Mouse (Mus musculus): ENCODE data around the gene Ank. TPM values are rescaled to one million over a fixed set of nuclear protein-coding genes. Genes with fewer than 3 reads are reported as not detected.

The Ank gene
- polyA plus RNA-seq, 1 experiment from 2014 or later: 5.9 TPM

DNA sequence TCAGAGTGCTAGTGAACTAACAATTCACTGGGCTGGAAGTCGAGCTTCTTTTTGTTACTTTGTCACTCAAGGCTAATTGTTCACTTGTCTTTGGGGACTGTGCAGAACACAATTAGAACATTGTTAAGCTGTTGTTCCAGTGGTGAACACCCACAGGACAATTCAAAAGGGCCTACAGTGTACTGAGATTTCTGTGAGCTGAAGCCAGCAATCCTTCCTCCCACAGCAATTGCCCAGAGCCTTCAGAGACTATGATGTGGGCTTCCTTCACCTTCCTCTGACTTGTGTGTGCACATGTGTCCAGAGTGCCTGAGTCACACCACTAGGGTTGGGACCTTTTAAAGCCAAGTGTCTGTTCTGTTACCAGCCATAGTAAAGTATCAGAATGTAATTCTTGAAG is 50.5 kb downstream of the Ank start:
- no peak for ATAC-seq
- H3K27me3 ChIP-seq (replicated peaks; ENCODE audit: control insufficient read depth, insufficient read depth, low read length): no peaks in the 10 kb centered on the region
- no peaks in the 10 kb centered on the region for H3K4me1 ChIP-seq (ENCODE audit: control insufficient read depth, insufficient read depth, low read length)
- H3K9me3 ChIP-seq (ENCODE audit: control insufficient read depth, low read length): no peaks in the 10 kb centered on the region
- H3K4me2 ChIP-seq (ENCODE audit: low read depth, low read length): no peak overlapping the region
- H3K4me3 ChIP-seq (ENCODE audit: low read length): no peak overlapping the region
- H3K9ac ChIP-seq (ENCODE audit: low read depth, low read length): no peak overlapping the region
- WGBS: 67% methylated on average over 1 of the region's 1 CpGs
- H3K27ac ChIP-seq (ENCODE audit: low read length): no peak overlapping the region
- no peaks in the 10 kb centered on the region for H3K36me3 ChIP-seq (ENCODE audit: control insufficient read depth, insufficient read depth, low read length)

DNA sequence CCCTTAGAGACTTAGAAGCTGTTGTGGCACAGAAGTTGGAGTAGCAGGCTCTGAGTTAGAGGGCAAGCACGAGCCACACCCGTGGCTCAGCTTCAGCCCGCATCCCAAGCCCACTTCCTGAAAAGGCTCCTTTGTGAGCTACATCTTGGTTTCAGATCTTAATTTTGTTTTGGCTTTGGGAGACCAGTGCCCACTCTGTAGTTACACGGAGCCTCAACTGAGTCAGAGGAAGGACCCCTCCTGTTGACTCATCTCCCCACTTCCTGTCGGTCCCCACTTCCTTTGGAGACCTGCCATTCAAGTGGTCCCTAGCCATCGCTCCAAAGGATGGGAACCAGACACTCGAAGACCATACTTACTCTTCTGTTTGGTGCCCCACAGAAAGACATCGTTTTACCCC is 51.5 kb downstream of the Ank start:
- Histone ChIP-seq H3K4me1 (ENCODE audit: control insufficient read depth, insufficient read depth, low read length) (no peaks in the 10 kb centered on the region), H3K36me3 (ENCODE audit: control insufficient read depth, insufficient read depth, low read length) (no peaks in the 10 kb centered on the region), H3K27ac (ENCODE audit: low read length) (no peak overlapping the region), H3K4me2 (ENCODE audit: low read depth, low read length) (no peak overlapping the region), H3K27me3 (replicated peaks; ENCODE audit: control insufficient read depth, insufficient read depth, low read length) (no peaks in the 10 kb centered on the region), H3K9ac (ENCODE audit: low read depth, low read length) (no peak overlapping the region), H3K9me3 (ENCODE audit: control insufficient read depth, low read length) (no peaks in the 10 kb centered on the region), H3K4me3 (ENCODE audit: low read length) (no peak overlapping the region)
- no peak for ATAC-seq
- WGBS: 79% methylated on average over 8 of the region's 8 CpGs

DNA sequence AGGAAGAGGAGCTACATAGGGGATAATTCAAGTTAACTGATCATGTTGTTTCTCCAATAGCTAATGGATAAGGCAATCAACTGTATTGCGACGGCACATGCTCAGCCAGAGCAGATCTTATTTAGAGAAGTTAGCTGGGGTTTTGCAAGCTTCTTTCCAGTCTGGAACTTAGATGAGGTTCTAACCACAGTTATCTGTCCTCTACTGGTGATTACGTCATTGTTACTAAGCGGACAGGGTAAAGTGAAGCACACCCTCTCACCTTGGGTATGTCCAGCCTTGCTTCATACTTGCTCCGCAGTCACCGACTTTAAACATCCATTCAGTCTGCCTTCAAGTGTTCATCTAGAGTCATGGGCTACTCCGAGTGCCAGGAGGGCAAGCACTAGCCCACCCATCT is 53.4 kb downstream of the Ank start:
- no peaks in the 10 kb centered on the region for H3K36me3 ChIP-seq (ENCODE audit: control insufficient read depth, insufficient read depth, low read length)
- no peak overlapping the region for H3K4me2 ChIP-seq (ENCODE audit: low read depth, low read length)
- H3K9me3 ChIP-seq (ENCODE audit: control insufficient read depth, low read length): no peaks in the 10 kb centered on the region
- 91% methylated on average over 7 of the region's 7 CpGs for WGBS
- ATAC-seq: no peak
- H3K27me3 ChIP-seq (replicated peaks; ENCODE audit: control insufficient read depth, insufficient read depth, low read length): no peaks in the 10 kb centered on the region
- H3K4me3 ChIP-seq (ENCODE audit: low read length): no peak overlapping the region
- no peak overlapping the region for H3K27ac ChIP-seq (ENCODE audit: low read length)
- 0 out of 2 replicates have a peak, but pooled peaks cover under 1% of the 10 kb centered on the region for H3K4me1 ChIP-seq (ENCODE audit: control insufficient read depth, insufficient read depth, low read length)
- H3K9ac ChIP-seq (ENCODE audit: low read depth, low read length): no peak overlapping the region

DNA sequence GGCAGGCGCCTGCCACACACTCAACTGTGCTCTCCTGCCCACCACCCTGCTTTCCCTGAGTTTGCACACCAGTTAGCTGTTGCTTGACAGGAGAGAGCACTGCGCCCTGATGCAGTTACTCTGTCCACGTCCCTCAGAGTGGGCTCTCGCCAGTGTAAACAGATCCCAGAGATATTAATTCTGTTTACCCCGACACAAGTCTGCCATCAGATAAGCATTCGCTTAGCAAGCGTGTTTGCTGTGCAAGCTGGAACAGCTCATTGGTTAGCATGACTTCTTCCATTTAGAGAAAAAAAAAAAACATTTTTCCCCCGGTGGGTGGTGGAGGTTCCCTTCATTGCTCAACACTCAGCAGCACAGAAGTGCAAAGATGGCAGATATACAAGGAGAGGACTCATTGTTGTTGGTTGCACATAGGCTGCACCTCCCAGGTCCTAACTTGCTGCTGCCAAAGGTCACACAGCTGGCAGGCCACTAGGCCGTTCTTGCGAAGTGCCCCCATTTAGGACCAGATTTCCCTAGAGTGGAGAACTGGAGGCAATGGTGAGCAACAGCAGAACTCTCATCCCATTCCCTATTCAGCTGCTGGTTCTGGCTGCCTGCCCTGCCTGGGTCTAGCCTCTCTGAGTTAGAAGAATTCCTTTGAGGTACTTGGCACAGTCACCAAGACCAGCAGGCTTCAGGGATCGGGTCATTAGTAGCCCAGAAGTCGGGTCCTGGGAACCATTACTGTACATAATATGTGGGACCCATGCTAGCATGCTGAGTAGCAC is 58.9 kb downstream of the Ank start:
- Histone ChIP-seq H3K9ac (ENCODE audit: low read depth, low read length) (no peak overlapping the region), H3K36me3 (ENCODE audit: control insufficient read depth, insufficient read depth, low read length) (no peaks in the 10 kb centered on the region), H3K4me3 (ENCODE audit: low read length) (no peak overlapping the region), H3K4me1 (ENCODE audit: control insufficient read depth, insufficient read depth, low read length) (peaks cover 8% of the 10 kb centered on the region; the same call in 1 of the 2 replicates), H3K27ac (ENCODE audit: low read length) (peak overlapping the region; percentile 37; the same call in 1 of the 2 replicates), H3K9me3 (ENCODE audit: control insufficient read depth, low read length) (no peaks in the 10 kb centered on the region), H3K4me2 (ENCODE audit: low read depth, low read length) (no peak overlapping the region), H3K27me3 (replicated peaks; ENCODE audit: control insufficient read depth, insufficient read depth, low read length) (no peaks in the 10 kb centered on the region)
- 43% methylated on average over 12 of the region's 12 CpGs for WGBS
- ATAC-seq: 0 out of 2 replicates have a peak, but pooled peaks have one; percentile 7

DNA sequence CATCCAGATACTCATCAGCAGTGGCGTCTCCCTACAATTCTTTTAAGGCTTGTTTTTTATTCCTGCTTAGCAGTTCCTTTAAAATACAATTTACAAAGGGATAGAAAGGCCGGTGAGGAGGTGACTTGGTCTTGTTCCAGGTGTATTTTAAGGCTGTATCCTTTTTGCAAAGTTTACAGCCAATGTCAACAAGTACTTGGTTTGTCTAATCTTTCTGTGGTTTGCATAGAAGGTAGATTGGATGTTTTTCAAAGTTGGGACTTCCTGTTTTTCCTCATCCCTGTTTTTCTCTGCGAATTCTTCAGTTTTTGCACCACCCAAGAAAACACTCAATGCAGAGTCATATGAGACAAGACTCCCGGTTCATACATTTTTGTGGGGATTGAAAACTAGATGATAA is 62.4 kb downstream of the Ank start:
- Histone ChIP-seq H3K4me3 (ENCODE audit: low read length) (no peak overlapping the region), H3K9me3 (ENCODE audit: control insufficient read depth, low read length) (no peaks in the 10 kb centered on the region), H3K9ac (ENCODE audit: low read depth, low read length) (no peak overlapping the region), H3K4me2 (ENCODE audit: low read depth, low read length) (no peak overlapping the region), H3K36me3 (ENCODE audit: control insufficient read depth, insufficient read depth, low read length) (no peaks in the 10 kb centered on the region), H3K27ac (ENCODE audit: low read length) (no peak overlapping the region), H3K4me1 (ENCODE audit: control insufficient read depth, insufficient read depth, low read length) (peaks cover 8% of the 10 kb centered on the region; the same call in 1 of the 2 replicates), H3K27me3 (replicated peaks; ENCODE audit: control insufficient read depth, insufficient read depth, low read length) (no peaks in the 10 kb centered on the region)
- 70% methylated on average over 4 of the region's 4 CpGs for WGBS
- no peak for ATAC-seq

DNA sequence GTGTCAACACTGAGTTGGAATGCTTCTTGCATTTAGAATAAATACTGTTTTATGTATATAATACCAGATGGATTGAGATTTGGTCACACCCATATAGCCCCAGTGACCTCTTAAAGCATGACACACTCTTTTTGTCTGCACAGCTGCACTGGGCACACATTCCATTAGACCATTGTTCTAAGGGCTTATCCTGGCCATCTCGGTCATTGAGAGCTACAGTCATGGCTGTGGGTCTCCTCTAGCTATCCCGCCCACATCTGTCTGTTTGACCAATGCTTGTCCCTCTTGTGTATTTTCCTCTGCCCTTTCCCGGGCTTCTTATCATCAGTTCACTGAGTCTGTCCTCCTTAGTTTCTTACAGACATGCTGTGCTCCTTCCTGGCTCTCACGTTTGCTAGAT is 63.5 kb downstream of the Ank start:
- peaks cover 6% of the 10 kb centered on the region; the same call in 1 of the 2 replicates for H3K4me1 ChIP-seq (ENCODE audit: control insufficient read depth, insufficient read depth, low read length)
- no peaks in the 10 kb centered on the region for H3K9me3 ChIP-seq (ENCODE audit: control insufficient read depth, low read length)
- no peaks in the 10 kb centered on the region for H3K27me3 ChIP-seq (replicated peaks; ENCODE audit: control insufficient read depth, insufficient read depth, low read length)
- H3K36me3 ChIP-seq (ENCODE audit: control insufficient read depth, insufficient read depth, low read length): no peaks in the 10 kb centered on the region
- no peak for ATAC-seq
- H3K9ac ChIP-seq (ENCODE audit: low read depth, low read length): no peak overlapping the region
- H3K4me2 ChIP-seq (ENCODE audit: low read depth, low read length): no peak overlapping the region
- H3K4me3 ChIP-seq (ENCODE audit: low read length): no peak overlapping the region
- 58% methylated on average over 4 of the region's 4 CpGs for WGBS
- no peak overlapping the region for H3K27ac ChIP-seq (ENCODE audit: low read length)

DNA sequence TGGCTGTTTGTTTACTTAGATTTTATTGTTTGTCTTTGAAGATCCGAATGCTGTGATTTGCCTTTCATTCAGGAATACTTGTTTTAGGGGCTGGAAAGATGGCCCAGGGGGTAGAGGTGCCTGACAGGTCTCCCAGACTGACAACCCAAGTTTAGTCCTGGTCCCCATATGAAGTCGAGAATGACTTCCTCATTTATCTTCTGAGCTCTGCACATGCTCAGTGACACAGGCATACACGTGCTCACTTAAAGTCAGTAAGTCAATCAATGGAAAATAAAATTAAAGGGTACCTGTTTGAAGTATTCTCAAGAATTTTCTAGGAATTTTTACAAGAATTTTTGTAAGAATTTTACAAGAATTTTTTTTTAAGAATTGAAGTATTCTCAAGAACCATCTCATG is 66.6 kb downstream of the Ank start:
- no peak overlapping the region for H3K4me2 ChIP-seq (ENCODE audit: low read depth, low read length)
- H3K27me3 ChIP-seq (replicated peaks; ENCODE audit: control insufficient read depth, insufficient read depth, low read length): no peaks in the 10 kb centered on the region
- H3K9me3 ChIP-seq (ENCODE audit: control insufficient read depth, low read length): no peaks in the 10 kb centered on the region
- peaks cover 9% of the 10 kb centered on the region; the same call in 1 of the 2 replicates for H3K4me1 ChIP-seq (ENCODE audit: control insufficient read depth, insufficient read depth, low read length)
- H3K36me3 ChIP-seq (ENCODE audit: control insufficient read depth, insufficient read depth, low read length): no peaks in the 10 kb centered on the region
- no peak for ATAC-seq
- H3K9ac ChIP-seq (ENCODE audit: low read depth, low read length): no peak overlapping the region
- H3K27ac ChIP-seq (ENCODE audit: low read length): no peak overlapping the region
- WGBS: 49% methylated on average over 3 of the region's 3 CpGs
- no peak overlapping the region for H3K4me3 ChIP-seq (ENCODE audit: low read length)

DNA sequence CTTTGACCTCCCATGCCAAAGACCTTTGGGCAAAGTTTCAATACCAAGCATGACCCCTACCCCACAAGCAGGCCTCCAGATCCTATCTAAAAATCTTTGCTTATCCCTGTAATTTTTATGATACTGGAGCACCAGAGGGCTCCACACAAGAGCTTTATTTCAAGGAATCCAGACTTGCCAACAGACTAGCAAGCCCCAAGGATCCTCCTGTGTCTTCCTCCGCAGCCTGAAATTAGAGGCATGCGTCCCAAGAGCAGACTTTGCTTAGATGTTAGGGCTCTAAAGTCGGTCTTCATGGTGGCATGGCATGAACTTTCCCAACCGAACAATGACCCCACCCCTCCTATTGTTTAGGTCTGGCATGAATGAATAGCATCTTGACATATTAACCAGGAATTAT is 69.2 kb downstream of the Ank start:
- Histone ChIP-seq H3K9ac (ENCODE audit: low read depth, low read length) (no peak overlapping the region), H3K27ac (ENCODE audit: low read length) (no peak overlapping the region), H3K4me2 (ENCODE audit: low read depth, low read length) (no peak overlapping the region), H3K4me3 (ENCODE audit: low read length) (no peak overlapping the region), H3K27me3 (replicated peaks; ENCODE audit: control insufficient read depth, insufficient read depth, low read length) (no peaks in the 10 kb centered on the region), H3K4me1 (ENCODE audit: control insufficient read depth, insufficient read depth, low read length) (peaks cover 16% of the 10 kb centered on the region; the same call in 1 of the 2 replicates), H3K36me3 (ENCODE audit: control insufficient read depth, insufficient read depth, low read length) (no peaks in the 10 kb centered on the region), H3K9me3 (ENCODE audit: control insufficient read depth, low read length) (no peaks in the 10 kb centered on the region)
- 83% methylated on average over 4 of the region's 4 CpGs for WGBS
- ATAC-seq: no peak

DNA sequence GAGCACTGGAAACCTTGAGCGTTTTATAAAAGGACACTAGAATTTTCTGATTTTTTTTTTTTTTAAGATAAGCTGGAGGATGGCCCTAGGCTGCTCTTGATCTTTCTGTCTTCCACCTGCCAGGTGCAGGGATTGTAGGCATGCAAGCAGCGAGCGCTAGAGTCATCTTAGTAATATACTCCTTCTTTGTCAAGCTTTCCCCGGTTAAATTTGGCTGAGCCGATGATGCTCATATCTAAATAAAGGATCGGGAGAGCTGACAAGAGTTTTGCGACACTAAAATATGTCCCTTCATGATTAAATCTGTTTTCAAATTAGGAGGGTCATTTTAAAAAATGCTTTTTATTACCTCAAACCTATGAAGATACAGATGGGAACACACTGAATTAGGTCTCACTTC is 69.7 kb downstream of the Ank start:
- no peaks in the 10 kb centered on the region for H3K27me3 ChIP-seq (replicated peaks; ENCODE audit: control insufficient read depth, insufficient read depth, low read length)
- no peaks in the 10 kb centered on the region for H3K36me3 ChIP-seq (ENCODE audit: control insufficient read depth, insufficient read depth, low read length)
- no peak overlapping the region for H3K4me3 ChIP-seq (ENCODE audit: low read length)
- no peaks in the 10 kb centered on the region for H3K9me3 ChIP-seq (ENCODE audit: control insufficient read depth, low read length)
- ATAC-seq: no peak
- no peak overlapping the region for H3K4me2 ChIP-seq (ENCODE audit: low read depth, low read length)
- WGBS: 85% methylated on average over 7 of the region's 7 CpGs
- peaks cover 16% of the 10 kb centered on the region; the same call in 1 of the 2 replicates for H3K4me1 ChIP-seq (ENCODE audit: control insufficient read depth, insufficient read depth, low read length)
- no peak overlapping the region for H3K27ac ChIP-seq (ENCODE audit: low read length)
- H3K9ac ChIP-seq (ENCODE audit: low read depth, low read length): no peak overlapping the region
